Mouse (Mus musculus) hindbrain, embryonic 14.5 days (tissue): Measurements from ENCODE around the gene Krtap19-4. TPM values are rescaled to one million over a fixed set of nuclear protein-coding genes. Genes with fewer than 3 reads are reported as not detected.

Experiments
- ATAC-seq: fragments of 200-750 bp; cut with Nextera tagmentation; 2 replicates; pipeline ENCODE4 v1.8.0; 2017; ENCODE audit warnings: moderate number of reproducible peaks, mild to moderate bottlenecking, moderate TSS enrichment, moderate library complexity; ENCODE audit not compliant: low FRiP score
- DNase-seq: peaks from one replicate; pipeline ENCODE4 v3.0.0-alpha.2; 2015; ENCODE audit warnings: low spot score
- H3K27ac ChIP-seq: fragments of 300-500 bp; sonication (generic); 2 replicates; pipeline ENCODE4 v1.5.1; 2014; ENCODE audit warnings: mild to moderate bottlenecking, moderate library complexity
- H3K27me3 ChIP-seq: fragments of 300-500 bp; sonication (generic); 2 replicates; pipeline ENCODE4 v1.6.1; 2014; ENCODE audit warnings: mild to moderate bottlenecking, low read length, mixed read lengths; ENCODE audit not compliant: control insufficient read depth, insufficient read depth
- H3K36me3 ChIP-seq: fragments of 300-500 bp; sonication (generic); replicated peaks from 2 replicates; pipeline ENCODE4 v1.6.1; 2014; ENCODE audit not compliant: control insufficient read depth, insufficient read depth
- H3K4me1 ChIP-seq: fragments of 300-500 bp; sonication (generic); replicated peaks from 2 replicates; pipeline ENCODE4 v1.6.1; 2014; ENCODE audit warnings: antibody characterized with exemption, low read length, mixed read lengths; ENCODE audit not compliant: control insufficient read depth, insufficient read depth
- H3K4me2 ChIP-seq: fragments of 300-500 bp; sonication (generic); replicated peaks from 2 replicates; pipeline ENCODE4 v1.6.1; 2014; ENCODE audit warnings: mild to moderate bottlenecking, moderate library complexity
- H3K4me3 ChIP-seq: fragments of 300-500 bp; sonication (generic); replicated peaks from 2 replicates; pipeline ENCODE4 v1.5.1; 2014; ENCODE audit warnings: mild to moderate bottlenecking, low read length
- H3K9ac ChIP-seq: fragments of 300-500 bp; sonication (generic); 2 replicates; pipeline ENCODE4 v1.6.1; 2014
- H3K9me3 ChIP-seq: fragments of 300-500 bp; sonication (generic); 2 replicates; pipeline ENCODE4 v1.6.1; 2016; ENCODE audit warnings: low read length; ENCODE audit not compliant: control insufficient read depth
- WGBS: fragments of 180-500 bp; shearing (Covaris S2); extraction: QIAGEN DNeasy Blood & Tissue Kit; methylation state at CpG from one replicate; pipeline ENCODE4 v1.1.7; 2014; 5-methylcytosine and 5-hydroxymethylcytosine counted together
- polyA plus RNA-seq: library from polyadenylated mRNA; unstranded; fragments of >200 nt; fragmentation: Nextera tagmentation; extraction: Ambion mirVana; gene quantifications from 2 replicates; pipeline ENCODE4 v1.2.1, GENCODE M21; 2014

Krtap19-4 gene
- polyA plus RNA-seq = not detected in 2 replicates

- H3K36me3 ChIP-seq = no peaks in the 10 kb centered on the region
- WGBS = 92% methylated on average over 5 of the region's 5 CpGs
- no peaks in the 10 kb centered on the region for H3K27me3 ChIP-seq
- H3K4me2 ChIP-seq = no peak within 1 kb of the TSS
- H3K9ac ChIP-seq = no peak within 1 kb of the TSS
- DNase-seq = no peak
- H3K27ac ChIP-seq = no peak within 1 kb of the TSS
- H3K4me3 ChIP-seq = no peak within 1 kb of the TSS
- no peak for ATAC-seq
- no peaks in the 10 kb centered on the region for H3K9me3 ChIP-seq
- no peaks in the 10 kb centered on the region for H3K4me1 ChIP-seq
These were observed at the start of gene Krtap19-4 for GRCm38 (mm10) chr16:88884989-88885388. Gene Krtap19-4, minus strand, starts transcription at chr16:88885089.

GRCm38 (mm10) chr16:88932165-88932564 is 47.3 kb upstream of the Krtap19-4 start, which contains the start of gene Krtap19-9b:
Gene Krtap19-9b, minus strand, starts transcription at chr16:88932265.
- H3K4me3 ChIP-seq = no peak within 1 kb of the TSS
- H3K4me2 ChIP-seq = no peak within 1 kb of the TSS
- 96% methylated on average over 3 of the region's 3 CpGs for WGBS
- H3K36me3 ChIP-seq = no peaks in the 10 kb centered on the region
- H3K9me3 ChIP-seq = no peaks in the 10 kb centered on the region
- no peak for ATAC-seq
- H3K9ac ChIP-seq = no peak within 1 kb of the TSS
- no peaks in the 10 kb centered on the region for H3K4me1 ChIP-seq
- no peak for DNase-seq
- no peak within 1 kb of the TSS for H3K27ac ChIP-seq
- H3K27me3 ChIP-seq = no peaks in the 10 kb centered on the region

- 96% methylated on average over 6 of the region's 6 CpGs for WGBS
- DNase-seq = no peak
These were observed 11.5 kb upstream of the Krtap19-4 start, which contains the start of gene Krtap19-5 for GRCm38 (mm10) chr16:88896357-88896756. Gene Krtap19-5, minus strand, starts transcription at chr16:88896457.

GRCm38 (mm10) chr16:88886870-88887269 is 2.0 kb upstream of the Krtap19-4 start:
- WGBS = 89% methylated on average over 6 of the region's 6 CpGs
- DNase-seq (no peak), ATAC-seq (no peak)

More at GRCm38 (mm10) chr16:88896357-88896756, 11.5 kb upstream of the Krtap19-4 start, which contains the start of gene Krtap19-5:
- H3K9ac ChIP-seq = no peak within 1 kb of the TSS
- no peak within 1 kb of the TSS for H3K4me2 ChIP-seq
- no peaks in the 10 kb centered on the region for H3K4me1 ChIP-seq
- no peaks in the 10 kb centered on the region for H3K9me3 ChIP-seq
- H3K27ac ChIP-seq = no peak within 1 kb of the TSS
- no peaks in the 10 kb centered on the region for H3K36me3 ChIP-seq
- no peak for ATAC-seq
- H3K27me3 ChIP-seq = no peaks in the 10 kb centered on the region
- no peak within 1 kb of the TSS for H3K4me3 ChIP-seq

GRCm38 (mm10) chr16:88877938-88878337 is 7.0 kb downstream of the Krtap19-4 start, which contains the start of gene Krtap19-3:
Gene Krtap19-3, minus strand, starts transcription at chr16:88878038.
- no peak within 1 kb of the TSS for H3K4me3 ChIP-seq
- no peaks in the 10 kb centered on the region for H3K4me1 ChIP-seq
- no peaks in the 10 kb centered on the region for H3K27me3 ChIP-seq
- no peak within 1 kb of the TSS for H3K4me2 ChIP-seq
- WGBS = 96% methylated on average over 2 of the region's 2 CpGs
- no peaks in the 10 kb centered on the region for H3K36me3 ChIP-seq
- ATAC-seq = no peak
- no peaks in the 10 kb centered on the region for H3K9me3 ChIP-seq
- no peak within 1 kb of the TSS for H3K27ac ChIP-seq
- H3K9ac ChIP-seq = no peak within 1 kb of the TSS
- DNase-seq = no peak

More at GRCm38 (mm10) chr16:88886870-88887269, 2.0 kb upstream of the Krtap19-4 start:
- Histone ChIP-seq H3K36me3 (no peaks in the 10 kb centered on the region), H3K9me3 (no peaks in the 10 kb centered on the region), H3K4me3 (no peak overlapping the region), H3K4me1 (no peaks in the 10 kb centered on the region), H3K9ac (no peak overlapping the region), H3K27ac (no peak overlapping the region), H3K4me2 (no peak overlapping the region), H3K27me3 (no peaks in the 10 kb centered on the region)

- 99% methylated on average over 3 of the region's 3 CpGs for WGBS
- Histone ChIP-seq H3K4me1 (no peaks in the 10 kb centered on the region), H3K27ac (no peak within 1 kb of the TSS), H3K27me3 (no peaks in the 10 kb centered on the region), H3K9me3 (no peaks in the 10 kb centered on the region), H3K4me3 (no peak within 1 kb of the TSS), H3K36me3 (no peaks in the 10 kb centered on the region), H3K4me2 (no peak within 1 kb of the TSS), H3K9ac (no peak within 1 kb of the TSS)
- ATAC-seq (no peak), DNase-seq (no peak)
These were observed 10.7 kb downstream of the Krtap19-4 start, which contains the start of gene Krtap19-2 for GRCm38 (mm10) chr16:88874169-88874568. Gene Krtap19-2, minus strand, starts transcription at chr16:88874269.

GRCm38 (mm10) chr16:88869311-88869710 is 15.6 kb downstream of the Krtap19-4 start, which contains the start of gene Krtap19-1:
Gene Krtap19-1, minus strand, starts transcription at chr16:88869411.
- H3K27ac ChIP-seq = no peak within 1 kb of the TSS
- H3K4me1 ChIP-seq = no peaks in the 10 kb centered on the region
- H3K36me3 ChIP-seq = no peaks in the 10 kb centered on the region
- no peak for DNase-seq
- H3K27me3 ChIP-seq = no peaks in the 10 kb centered on the region
- no peaks in the 10 kb centered on the region for H3K9me3 ChIP-seq
- H3K9ac ChIP-seq = no peak within 1 kb of the TSS
- no peak for ATAC-seq
- H3K4me2 ChIP-seq = no peak within 1 kb of the TSS
- 91% methylated on average over 6 of the region's 6 CpGs for WGBS
- no peak within 1 kb of the TSS for H3K4me3 ChIP-seq

- ATAC-seq (no peak), DNase-seq (no peak)
- Histone ChIP-seq H3K4me3 (no peak overlapping the region), H3K9me3 (no peaks in the 10 kb centered on the region), H3K36me3 (no peaks in the 10 kb centered on the region), H3K27me3 (no peaks in the 10 kb centered on the region), H3K9ac (no peak overlapping the region), H3K27ac (no peak overlapping the region), H3K4me2 (no peak overlapping the region), H3K4me1 (no peaks in the 10 kb centered on the region)
- 84% methylated on average over 4 of the region's 4 CpGs for WGBS
These were observed 19.9 kb downstream of the Krtap19-4 start for GRCm38 (mm10) chr16:88864887-88865407.

GRCm38 (mm10) chr16:88851450-88851849 is 33.4 kb downstream of the Krtap19-4 start:
- ATAC-seq (no peak), DNase-seq (peak; percentile 48)
- Histone ChIP-seq H3K9ac (no peak overlapping the region), H3K9me3 (no peaks in the 10 kb centered on the region), H3K27me3 (no peaks in the 10 kb centered on the region), H3K36me3 (no peaks in the 10 kb centered on the region), H3K27ac (no peak overlapping the region), H3K4me2 (no peak overlapping the region), H3K4me1 (no peaks in the 10 kb centered on the region), H3K4me3 (no peak overlapping the region)
- 10% methylated on average over 5 of the region's 5 CpGs for WGBS
